Mouse (Mus musculus) retina, embryonic 14.5 days (tissue): ENCODE measurements around the gene Sirpa.

ENCODE experiments used
- DNase-seq: peaks from one replicate; pipeline ENCODE4 v3.0.0-alpha.2; 2015; ENCODE audit warnings: low spot score

The Sirpa gene

DNA sequence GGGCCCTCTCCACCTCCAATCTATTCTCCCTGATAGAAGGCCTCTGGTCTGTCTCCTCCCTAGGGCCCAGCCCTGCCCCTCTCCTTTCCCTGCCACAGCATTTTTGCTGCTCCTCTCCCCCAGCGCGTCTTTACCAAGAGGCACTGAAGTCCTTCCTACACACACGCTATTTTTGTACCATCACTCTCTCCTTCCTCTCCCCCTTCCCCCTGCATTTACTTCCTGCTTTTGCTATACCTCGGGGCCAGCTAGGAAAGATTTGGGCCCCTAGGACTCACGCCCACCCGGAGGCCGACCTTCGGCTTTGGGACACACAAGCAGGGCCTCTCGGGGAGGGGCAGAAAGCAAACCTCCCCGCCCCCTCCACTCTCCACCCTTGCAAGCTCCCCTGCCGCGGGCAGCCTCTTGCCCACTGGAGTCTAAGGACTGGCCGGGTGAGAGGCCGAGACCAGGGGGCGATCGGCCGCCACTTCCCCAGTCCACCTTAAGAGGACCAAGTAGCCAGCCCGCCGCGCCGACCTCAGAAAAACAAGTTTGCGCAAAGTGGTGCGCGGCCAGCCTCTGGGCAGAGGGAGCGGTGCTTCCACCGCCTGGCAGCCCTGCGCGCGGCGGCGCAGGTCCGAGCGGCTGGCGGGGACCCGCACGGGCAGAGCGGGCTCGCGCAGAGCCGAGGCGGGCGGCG, at the start of gene Sirpa:
Gene Sirpa (plus strand): TSS at position 377 of the 682 bp plus-strand sequence.
- DNase-seq = peak; percentile 72

- DNase-seq = peak; percentile 42
These were observed 48.2 kb upstream of the Sirpa start for GRCm38 (mm10) chr2:129544448-129544847.

- no peak for DNase-seq
These were observed 47.7 kb upstream of the Sirpa start for GRCm38 (mm10) chr2:129544919-129545318.

DNA sequence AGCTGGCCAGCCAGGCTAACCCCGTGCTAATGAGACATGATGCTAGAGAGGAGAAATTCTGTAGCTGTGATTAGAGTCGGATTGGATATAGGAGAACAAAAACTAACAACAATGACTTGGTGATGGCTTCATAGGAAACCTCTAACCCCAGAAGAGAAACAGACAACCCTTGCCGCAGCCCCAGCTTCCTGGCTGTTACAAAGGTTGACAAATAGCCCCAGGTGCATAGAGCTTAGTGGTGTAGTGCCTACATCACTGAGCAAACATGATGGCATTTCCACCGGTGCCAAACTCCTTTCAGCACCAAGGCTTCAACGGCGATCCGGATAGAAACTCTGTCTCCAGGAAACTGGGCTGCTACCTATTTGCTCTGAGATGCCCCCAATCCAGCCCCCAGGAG, 47.0 kb upstream of the Sirpa start:
- DNase-seq = no peak

DNA sequence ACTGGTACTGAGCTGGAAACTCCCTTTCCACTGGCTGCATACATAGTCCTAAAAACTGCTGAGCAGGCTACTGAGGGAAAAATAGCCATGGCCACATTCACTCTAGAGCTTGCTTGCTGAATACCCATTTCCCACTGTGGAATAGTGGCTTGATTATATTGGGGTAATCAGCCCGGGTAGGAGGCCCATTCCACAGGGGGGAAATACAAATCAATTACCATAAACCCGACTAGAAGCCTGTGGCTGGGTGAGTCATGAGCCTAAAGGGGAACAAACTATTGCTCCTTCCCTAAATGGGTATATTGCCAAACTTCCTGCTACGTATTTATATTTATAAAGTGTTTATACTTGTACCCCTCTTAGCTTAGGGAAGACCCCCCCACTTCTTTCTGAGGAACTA, 45.9 kb upstream of the Sirpa start:
- DNase-seq = no peak

DNA sequence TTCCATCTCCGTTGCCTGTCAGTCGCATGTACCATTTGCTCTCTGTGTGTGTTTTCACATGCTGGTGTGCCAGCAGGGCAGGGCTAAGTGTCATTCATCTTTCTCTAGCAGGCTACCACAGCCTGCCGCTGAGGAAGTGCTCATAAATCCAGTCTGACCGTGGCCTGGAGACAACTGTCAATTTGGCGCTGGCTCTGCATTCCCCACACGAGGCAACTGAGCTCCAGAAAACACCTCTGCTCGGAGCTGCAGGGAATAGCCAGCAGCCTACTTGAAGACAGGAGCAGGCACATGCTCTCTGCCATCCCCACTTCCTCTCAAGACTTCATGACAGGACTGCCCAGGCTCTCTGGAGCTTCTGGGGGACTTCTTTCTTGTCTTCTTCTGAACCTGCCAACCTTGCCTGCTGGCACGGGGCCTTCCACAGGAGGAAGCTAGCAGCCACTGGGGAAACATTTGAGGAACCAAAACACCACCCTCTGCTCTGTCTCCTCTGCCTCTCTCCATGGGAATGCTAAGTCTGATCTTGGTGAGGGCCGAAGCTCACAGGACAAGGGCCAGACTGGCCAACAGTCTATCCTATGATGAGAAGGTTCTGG, 43.0 kb upstream of the Sirpa start:
- no peak for DNase-seq

GRCm38 (mm10) chr2:129550781-129551180, 41.9 kb upstream of the Sirpa start:
- DNase-seq = no peak

DNA sequence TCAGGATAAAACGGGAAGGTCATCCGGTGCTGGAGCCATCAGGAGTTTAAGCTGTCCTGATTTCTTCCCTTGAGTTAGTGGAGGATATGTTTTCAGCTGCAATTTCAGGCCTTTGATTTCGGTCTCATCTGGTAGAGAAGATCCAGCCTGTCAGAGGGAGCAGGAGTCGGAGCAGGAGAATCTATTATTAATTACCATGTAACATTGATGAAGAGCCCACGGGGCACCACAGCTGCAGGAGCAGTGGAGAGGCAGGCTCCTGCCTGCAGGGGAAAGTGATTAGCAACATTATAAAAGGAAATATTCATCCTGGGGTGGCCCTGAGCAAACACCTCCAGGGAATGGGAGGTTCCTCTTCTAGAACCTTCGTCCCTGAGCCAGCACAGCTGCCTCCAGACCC, 36.6 kb upstream of the Sirpa start:
- DNase-seq = no peak

DNA sequence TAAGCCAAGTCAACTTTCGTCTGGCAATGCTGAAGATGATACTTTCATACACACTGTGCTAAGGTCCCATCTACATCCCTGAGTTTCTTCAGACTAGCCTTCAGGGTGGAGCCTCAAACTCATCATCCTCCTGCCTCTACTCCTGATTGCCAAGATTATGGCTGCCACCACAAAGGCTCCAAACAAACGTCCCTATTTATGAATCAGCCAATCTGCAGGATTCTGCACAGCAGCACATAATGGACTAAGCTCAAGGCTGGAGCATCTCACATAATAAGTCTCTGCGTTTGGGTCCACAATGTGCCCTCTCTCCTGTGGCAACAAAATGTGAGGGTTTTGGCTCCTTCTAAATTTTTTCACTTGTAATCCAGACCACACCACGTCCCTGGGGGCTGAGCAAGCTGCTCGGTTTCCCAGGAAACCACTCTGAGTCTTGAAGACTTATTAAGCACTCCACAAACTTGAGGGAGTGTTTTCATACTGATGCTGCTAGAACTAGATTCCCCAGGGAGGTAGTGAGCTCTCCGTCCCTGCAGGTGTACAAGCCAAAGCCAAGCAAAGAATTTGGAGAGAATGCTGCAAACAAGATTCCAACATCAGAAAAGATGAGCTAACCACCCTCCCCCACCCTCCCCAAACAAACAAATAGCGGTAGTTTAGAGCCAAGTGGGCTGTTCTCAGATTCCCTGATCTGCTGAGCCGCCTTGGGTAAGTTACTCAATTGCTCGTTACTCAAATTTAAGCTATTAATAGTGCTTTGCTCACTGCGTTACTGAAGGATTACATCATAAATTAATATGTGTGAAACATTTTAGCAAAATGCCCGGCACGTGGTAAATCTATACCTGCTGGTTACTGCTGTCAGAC, 34.4 kb upstream of the Sirpa start:
- no peak for DNase-seq

DNA sequence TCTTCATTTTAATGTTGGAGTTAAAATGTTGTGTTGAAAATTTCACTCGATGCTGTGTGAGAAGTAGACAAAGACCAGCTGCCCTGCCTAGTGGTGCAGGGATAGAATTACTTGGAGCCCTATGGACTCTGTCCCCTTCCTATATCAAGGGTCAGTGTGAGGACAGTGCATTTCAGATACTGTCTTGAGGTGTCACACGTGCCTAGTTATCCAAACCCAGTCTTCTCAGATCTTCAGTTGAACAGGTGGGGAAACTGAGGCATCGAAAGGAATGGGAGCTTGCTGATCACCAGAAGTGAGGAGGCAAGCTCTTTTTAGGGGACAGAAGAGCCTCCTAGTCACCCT, 33.8 kb upstream of the Sirpa start:
- DNase-seq = no peak

DNA sequence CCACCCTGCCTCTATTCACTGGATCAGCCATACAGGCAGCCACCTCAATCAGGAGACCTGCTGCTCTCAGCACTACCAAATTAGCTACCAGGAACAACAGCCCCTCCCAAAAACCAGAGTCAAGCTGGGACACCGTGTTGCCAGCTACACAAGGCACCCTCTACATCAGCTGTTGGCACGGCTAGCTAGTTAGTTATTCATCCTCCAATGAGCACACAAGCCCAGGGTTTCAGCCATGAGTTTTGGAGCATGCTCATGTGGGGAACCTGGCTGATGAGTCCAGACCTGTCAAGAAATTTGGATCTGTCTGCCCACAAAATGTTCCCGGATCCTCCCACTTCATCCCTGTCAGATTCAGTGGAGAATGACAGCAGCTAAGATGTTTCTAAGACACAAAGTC, 30.8 kb upstream of the Sirpa start:
- no peak for DNase-seq

GRCm38 (mm10) chr2:129563944-129564709, 28.5 kb upstream of the Sirpa start:
- no peak for DNase-seq

DNA sequence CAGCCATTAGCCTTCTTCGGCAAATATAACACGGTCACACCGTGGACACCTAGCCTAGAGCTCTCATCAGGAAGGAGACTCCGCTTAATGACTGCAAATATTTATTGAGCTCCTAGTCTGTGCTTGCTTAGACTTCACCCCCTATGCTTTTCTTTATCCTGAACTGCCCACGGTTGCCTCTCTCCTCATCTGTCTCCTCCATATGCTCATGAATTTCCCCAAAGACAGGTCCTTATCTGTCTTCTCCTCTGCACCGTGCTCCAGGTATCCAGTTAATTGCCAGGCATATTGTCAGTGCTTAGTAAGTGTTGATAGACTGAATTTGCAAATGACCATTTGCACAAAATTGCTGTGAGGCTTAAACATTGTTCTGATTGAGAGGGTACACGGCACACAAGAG, 23.5 kb upstream of the Sirpa start:
- no peak for DNase-seq

GRCm38 (mm10) chr2:129569556-129569955, 23.1 kb upstream of the Sirpa start:
- DNase-seq = no peak

- no peak for DNase-seq
These were observed 18.8 kb upstream of the Sirpa start for GRCm38 (mm10) chr2:129573701-129574273.

DNA sequence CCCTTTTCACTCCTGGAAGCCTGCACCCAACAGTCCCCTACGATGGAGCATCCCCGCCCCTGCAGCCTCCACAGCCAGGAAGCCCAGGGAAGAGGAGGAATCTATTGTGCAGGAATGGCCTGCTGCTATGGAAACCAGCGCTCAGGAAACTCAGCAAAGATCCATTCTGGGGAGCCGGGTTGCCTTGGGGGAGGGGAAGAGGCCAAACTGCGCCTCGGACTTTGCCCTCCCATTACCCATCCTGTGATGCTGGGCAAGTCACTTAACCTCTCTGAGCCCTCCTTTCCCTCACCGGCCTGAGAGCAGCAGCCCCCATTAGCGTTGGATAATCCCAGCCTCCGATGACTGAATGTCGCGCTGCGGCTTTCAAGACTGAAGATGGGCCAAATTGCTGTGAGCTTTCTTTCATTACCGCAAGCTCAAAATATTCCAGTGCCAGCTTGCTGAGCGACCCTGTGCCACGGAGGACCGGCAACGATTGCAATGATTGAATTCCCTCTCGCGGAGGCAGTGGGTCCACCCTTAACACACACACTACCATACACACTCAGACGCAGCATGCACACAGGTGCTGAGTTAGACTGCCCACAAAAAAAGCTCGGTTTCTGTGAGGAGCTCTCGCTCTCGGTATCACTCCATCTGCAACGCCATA, 18.1 kb upstream of the Sirpa start:
- peak; percentile 60 for DNase-seq

DNA sequence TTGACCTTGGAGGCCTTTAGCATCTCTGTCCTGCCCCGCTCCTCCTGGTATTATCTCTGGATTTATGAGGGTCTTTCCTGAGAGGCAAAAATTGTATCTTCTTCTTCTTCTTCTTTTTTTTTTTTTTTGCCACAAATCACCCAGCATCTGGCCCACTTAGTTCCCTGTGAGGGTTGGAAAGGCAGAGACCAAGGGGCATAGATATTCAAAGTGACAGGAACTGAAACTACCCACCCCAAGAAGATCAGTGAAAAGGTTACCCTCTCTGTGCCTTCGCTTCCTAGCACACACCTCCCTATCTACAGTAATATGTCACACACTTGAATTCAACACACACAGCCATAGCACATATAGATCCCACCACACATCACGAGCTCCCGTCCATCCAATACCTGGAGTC, 17.5 kb upstream of the Sirpa start:
- DNase-seq = no peak

- DNase-seq = no peak
These were observed 15.8 kb upstream of the Sirpa start for GRCm38 (mm10) chr2:129576611-129577447.

GRCm38 (mm10) chr2:129580656-129581055, 12.0 kb upstream of the Sirpa start:
- DNase-seq = no peak

GRCm38 (mm10) chr2:129581826-129582225, 10.8 kb upstream of the Sirpa start:
- DNase-seq = no peak

GRCm38 (mm10) chr2:129582261-129582660, 10.4 kb upstream of the Sirpa start:
- DNase-seq = no peak
